Mouse (Mus musculus) limb, embryonic 12.5 days (tissue): Measurements from ENCODE around the gene Mark1. TPM values are rescaled to one million over a fixed set of nuclear protein-coding genes. Genes with fewer than 3 reads are reported as not detected.
A peak's percentile ranks its signal among the peaks of the same experiment; 100 is the strongest.

Experiments
- ATAC-seq: fragments of 200-750 bp; cut with Nextera tagmentation; 2 replicates; pipeline ENCODE4 v1.8.0; 2017; ENCODE audit warnings: low read depth, moderate TSS enrichment; ENCODE audit not compliant: insufficient number of reproducible peaks, insufficient read depth, low FRiP score, low TSS enrichment
- H3K27ac ChIP-seq: fragments of 300-500 bp; sonication (generic); 2 replicates; pipeline ENCODE4 v1.5.1; 2016; ENCODE audit warnings: mild to moderate bottlenecking, moderate library complexity
- H3K27me3 ChIP-seq: fragments of 300-500 bp; sonication (generic); 2 replicates; pipeline ENCODE4 v1.6.1; 2016; ENCODE audit warnings: mild to moderate bottlenecking, moderate library complexity
- H3K36me3 ChIP-seq: fragments of 300-500 bp; sonication (generic); 2 replicates; pipeline ENCODE4 v1.6.1; 2016; ENCODE audit warnings: mild to moderate bottlenecking, moderate library complexity
- H3K4me1 ChIP-seq: fragments of 300-500 bp; sonication (generic); replicated peaks from 2 replicates; pipeline ENCODE4 v1.6.1; 2016
- H3K4me2 ChIP-seq: fragments of 300-500 bp; sonication (generic); 2 replicates; pipeline ENCODE4 v1.6.1; 2016; ENCODE audit warnings: mild to moderate bottlenecking, moderate library complexity
- H3K4me3 ChIP-seq: fragments of 300-500 bp; sonication (generic); replicated peaks from 2 replicates; pipeline ENCODE4 v1.5.1; 2016; ENCODE audit warnings: mild to moderate bottlenecking
- H3K9ac ChIP-seq: fragments of 300-500 bp; sonication (generic); replicated peaks from 2 replicates; pipeline ENCODE4 v1.6.1; 2016; ENCODE audit warnings: mild to moderate bottlenecking, moderate library complexity
- H3K9me3 ChIP-seq: fragments of 300-500 bp; sonication (generic); 2 replicates; pipeline ENCODE4 v1.6.1; 2016; ENCODE audit warnings: mild to moderate bottlenecking, moderate library complexity
- WGBS: fragments of 180-500 bp; shearing (Covaris S2); methylation state at CpG from one replicate; pipeline ENCODE4 v1.1.7; 2016; 5-methylcytosine and 5-hydroxymethylcytosine counted together
- polyA plus RNA-seq: library from polyadenylated mRNA; unstranded; fragments of >200 nt; fragmentation: Nextera tagmentation; extraction: Ambion mirVana; gene quantifications from 2 replicates; pipeline ENCODE4 v1.2.1, GENCODE M21; 2016

The Mark1 gene
- polyA plus RNA-seq, 1 experiment from 2014 or later, result 3.8 TPM

DNA sequence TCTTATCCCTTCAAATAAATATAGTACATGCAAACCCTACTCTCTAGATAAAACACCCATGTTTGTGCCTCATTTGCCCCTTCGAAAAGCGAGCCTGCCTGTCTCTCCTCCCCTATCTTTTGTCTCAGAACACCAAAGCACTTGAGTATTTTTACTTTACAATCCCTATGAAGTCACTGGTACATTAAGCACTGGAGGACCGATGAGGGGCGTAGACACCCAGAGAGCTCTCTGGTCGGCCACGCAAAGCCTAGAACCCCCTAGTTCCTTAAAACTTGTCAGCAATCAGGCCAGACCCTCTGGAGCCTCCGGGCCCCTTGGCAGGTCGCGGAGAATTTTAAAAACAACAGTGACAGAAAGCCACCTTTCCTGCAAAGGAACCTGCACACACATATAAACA lies 1.2 kb downstream of the Mark1 start:
- Histone ChIP-seq H3K27me3 (peaks cover 5% of the 10 kb centered on the region; the same call in 1 of the 2 replicates), H3K4me3 (peak overlapping the region; percentile 84), H3K4me2 (peak overlapping the region; percentile 81), H3K4me1 (peaks cover 14% of the 10 kb centered on the region), H3K9ac (peak overlapping the region; percentile 14; the same call in 1 of the 2 replicates), H3K36me3 (no peaks in the 10 kb centered on the region), H3K27ac (no peak overlapping the region), H3K9me3 (no peaks in the 10 kb centered on the region)
- ATAC-seq, result no peak
- WGBS, result 49% methylated on average over 9 of the region's 9 CpGs

DNA sequence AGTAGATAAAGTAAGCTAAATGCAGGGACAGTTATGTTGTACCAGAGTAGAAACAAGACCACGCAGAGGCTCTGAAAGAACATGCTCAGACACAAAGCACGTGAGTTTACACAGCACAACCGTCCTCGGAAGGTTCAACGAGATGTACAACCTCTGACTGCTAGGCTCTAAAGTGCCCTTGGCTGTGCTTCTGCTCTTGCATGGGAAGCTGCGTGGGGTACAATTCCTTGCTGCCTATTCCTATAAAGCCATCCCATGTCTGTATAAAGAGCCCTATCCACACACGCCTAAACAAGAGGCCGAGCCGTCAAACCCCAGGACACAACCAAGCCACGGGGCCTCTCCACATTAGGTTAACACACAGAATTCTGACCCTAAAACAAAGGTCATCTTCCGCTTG lies 1.9 kb downstream of the Mark1 start:
- Histone ChIP-seq H3K4me3 (no peak overlapping the region), H3K4me1 (peaks cover 14% of the 10 kb centered on the region), H3K36me3 (no peaks in the 10 kb centered on the region), H3K4me2 (peak overlapping the region; percentile 81), H3K27me3 (peaks cover 5% of the 10 kb centered on the region; the same call in 1 of the 2 replicates), H3K9me3 (no peaks in the 10 kb centered on the region), H3K27ac (no peak overlapping the region), H3K9ac (no peak overlapping the region)
- 61% methylated on average over 11 of the region's 11 CpGs for WGBS
- ATAC-seq, result no peak

DNA sequence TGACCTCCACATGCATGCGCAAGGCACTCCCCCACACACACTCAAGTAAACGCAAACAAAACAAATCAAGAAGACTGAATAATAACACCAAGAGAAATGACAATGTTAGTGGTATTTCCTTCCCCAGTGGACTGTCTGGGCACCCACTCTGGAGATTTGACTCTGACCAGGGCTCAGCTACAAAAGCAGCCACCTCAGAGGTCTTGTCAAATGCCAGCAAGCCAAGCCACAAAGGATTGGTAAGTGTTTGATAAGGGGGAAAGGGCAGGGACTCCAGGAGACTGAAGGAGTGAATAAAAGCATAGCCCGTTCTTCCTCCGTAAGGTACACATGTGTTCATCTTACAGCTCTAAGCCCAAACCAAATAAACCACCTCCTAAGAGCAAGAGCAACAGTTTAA lies 4.0 kb downstream of the Mark1 start:
- Histone ChIP-seq H3K9ac (no peak overlapping the region), H3K4me2 (no peak overlapping the region), H3K9me3 (no peaks in the 10 kb centered on the region), H3K27ac (no peak overlapping the region), H3K4me1 (peaks cover 14% of the 10 kb centered on the region), H3K27me3 (no peaks in the 10 kb centered on the region), H3K4me3 (no peak overlapping the region), H3K36me3 (no peaks in the 10 kb centered on the region)
- 82% methylated on average over 4 of the region's 4 CpGs for WGBS
- ATAC-seq, result no peak

GRCm38 (mm10) chr1:184991191-184991590 lies 8.2 kb downstream of the Mark1 start:
- H3K27me3 ChIP-seq, result no peaks in the 10 kb centered on the region
- 91% methylated on average over 10 of the region's 10 CpGs for WGBS
- H3K9me3 ChIP-seq, result no peaks in the 10 kb centered on the region
- ATAC-seq, result no peak
- no peak overlapping the region for H3K9ac ChIP-seq
- H3K36me3 ChIP-seq, result no peaks in the 10 kb centered on the region
- peaks cover 6% of the 10 kb centered on the region for H3K4me1 ChIP-seq
- no peak overlapping the region for H3K4me3 ChIP-seq
- H3K4me2 ChIP-seq, result no peak overlapping the region
- no peak overlapping the region for H3K27ac ChIP-seq

DNA sequence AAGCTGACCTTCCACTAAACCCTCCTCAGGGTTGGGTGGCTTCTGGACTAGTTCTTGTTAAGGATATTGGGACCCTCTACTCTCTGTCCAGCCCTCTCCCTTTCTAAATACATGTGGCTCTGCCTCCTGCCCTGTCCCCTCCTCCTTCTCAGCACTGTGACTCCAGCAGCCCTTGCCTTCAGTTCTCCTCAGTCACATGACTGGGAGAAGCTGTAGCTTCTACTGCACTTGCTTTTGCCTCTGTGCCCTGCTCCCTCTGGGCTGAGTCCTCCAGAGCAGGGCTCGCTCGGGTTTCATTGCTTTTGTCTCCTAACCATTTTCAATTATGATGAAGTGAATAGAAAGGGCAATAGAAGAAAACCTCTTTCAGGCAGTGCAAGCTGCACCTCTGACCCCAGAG lies 12.6 kb downstream of the Mark1 start:
- ATAC-seq, result no peak
- Histone ChIP-seq H3K4me1 (peaks cover 10% of the 10 kb centered on the region), H3K36me3 (no peaks in the 10 kb centered on the region), H3K27ac (no peak overlapping the region), H3K27me3 (no peaks in the 10 kb centered on the region), H3K4me2 (no peak overlapping the region), H3K9me3 (no peaks in the 10 kb centered on the region), H3K9ac (no peak overlapping the region), H3K4me3 (no peak overlapping the region)
- 55% methylated on average over 2 of the region's 2 CpGs for WGBS

- ATAC-seq, result no peak
- WGBS, result 85% methylated on average over 2 of the region's 2 CpGs
- Histone ChIP-seq H3K4me3 (no peak overlapping the region), H3K9ac (no peak overlapping the region), H3K9me3 (no peaks in the 10 kb centered on the region), H3K27ac (no peak overlapping the region), H3K36me3 (no peaks in the 10 kb centered on the region; the same call in 1 of the 2 replicates), H3K4me2 (no peak overlapping the region), H3K4me1 (peaks cover 10% of the 10 kb centered on the region), H3K27me3 (no peaks in the 10 kb centered on the region)
These were observed 14.6 kb downstream of the Mark1 start for GRCm38 (mm10) chr1:184984723-184985122.

DNA sequence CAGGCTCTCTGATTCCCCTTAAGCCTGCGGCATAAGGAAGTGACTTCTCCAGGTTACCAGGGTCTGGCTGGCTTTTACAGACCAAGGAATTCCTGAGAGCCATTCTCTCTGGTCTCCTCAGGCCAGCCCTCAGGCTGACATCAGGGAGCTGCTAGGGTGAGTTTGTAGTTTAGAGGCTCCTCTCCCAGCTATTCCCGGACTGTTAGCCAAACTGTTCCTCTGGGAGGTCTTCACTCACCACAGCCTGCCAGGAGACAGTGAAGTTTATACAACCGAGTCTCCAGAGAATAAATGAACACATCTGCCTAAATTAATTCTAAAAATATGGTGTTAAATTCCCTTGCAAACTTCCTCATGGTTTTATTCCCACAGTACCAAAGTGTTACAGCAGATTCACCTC lies 15.6 kb downstream of the Mark1 start:
- Histone ChIP-seq H3K27me3 (no peaks in the 10 kb centered on the region), H3K4me3 (no peak overlapping the region), H3K9me3 (no peaks in the 10 kb centered on the region), H3K36me3 (no peaks in the 10 kb centered on the region; the same call in 1 of the 2 replicates), H3K4me1 (peaks cover 10% of the 10 kb centered on the region), H3K4me2 (no peak overlapping the region), H3K9ac (no peak overlapping the region), H3K27ac (no peak overlapping the region)
- no peak for ATAC-seq
- 51% methylated on average over 3 of the region's 3 CpGs for WGBS

- H3K4me3 ChIP-seq, result no peak overlapping the region
- no peaks in the 10 kb centered on the region for H3K36me3 ChIP-seq
- no peaks in the 10 kb centered on the region for H3K27me3 ChIP-seq
- H3K4me2 ChIP-seq, result no peak overlapping the region
- WGBS, result 81% methylated on average over 8 of the region's 8 CpGs
- no peaks in the 10 kb centered on the region for H3K4me1 ChIP-seq
- no peak for ATAC-seq
- no peaks in the 10 kb centered on the region for H3K9me3 ChIP-seq
- H3K9ac ChIP-seq, result no peak overlapping the region
- H3K27ac ChIP-seq, result no peak overlapping the region
These were observed 27.1 kb downstream of the Mark1 start for GRCm38 (mm10) chr1:184972214-184972776.

GRCm38 (mm10) chr1:184969374-184969773 lies 30.0 kb downstream of the Mark1 start:
- ATAC-seq, result no peak
- no peaks in the 10 kb centered on the region for H3K9me3 ChIP-seq
- H3K4me2 ChIP-seq, result no peak overlapping the region
- WGBS, result 87% methylated on average over 4 of the region's 4 CpGs
- H3K9ac ChIP-seq, result no peak overlapping the region
- no peaks in the 10 kb centered on the region for H3K27me3 ChIP-seq
- H3K4me1 ChIP-seq, result no peaks in the 10 kb centered on the region
- H3K36me3 ChIP-seq, result no peaks in the 10 kb centered on the region
- H3K4me3 ChIP-seq, result no peak overlapping the region
- H3K27ac ChIP-seq, result no peak overlapping the region

DNA sequence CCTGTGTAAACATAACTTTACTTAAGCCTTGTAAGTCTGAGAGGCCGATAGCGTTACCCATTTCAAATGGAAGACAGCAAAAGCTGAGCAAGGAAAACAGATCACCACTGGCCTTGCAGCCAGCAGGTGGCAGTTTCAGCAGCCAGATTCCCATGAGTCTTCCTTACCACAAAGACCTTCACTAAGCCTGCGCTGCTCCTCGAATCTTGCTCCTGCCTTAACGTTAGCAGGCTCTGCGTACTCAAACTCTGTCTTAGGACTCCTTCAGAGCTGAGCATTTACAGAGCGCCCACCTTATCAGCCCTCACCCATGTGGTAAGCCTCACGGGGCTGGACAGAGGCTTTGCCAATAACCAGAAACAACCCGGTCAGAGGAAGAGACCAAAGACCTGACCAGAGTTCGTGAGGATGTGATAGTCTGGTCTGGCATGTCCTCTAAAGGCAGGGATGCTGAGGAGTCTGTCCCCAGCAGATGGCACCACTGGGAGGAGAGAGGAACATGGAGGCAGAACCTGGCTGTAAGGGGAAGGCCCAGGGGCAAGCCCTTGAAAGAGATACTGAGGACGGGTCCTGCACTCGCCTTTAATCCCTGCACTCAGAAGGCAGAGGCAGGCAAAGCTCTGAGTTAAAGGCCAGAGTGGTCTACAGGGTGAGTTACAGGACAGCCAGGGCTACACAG lies 33.5 kb downstream of the Mark1 start:
- no peak overlapping the region for H3K4me3 ChIP-seq
- no peaks in the 10 kb centered on the region for H3K4me1 ChIP-seq
- H3K9ac ChIP-seq, result no peak overlapping the region
- ATAC-seq, result no peak
- H3K36me3 ChIP-seq, result peaks cover 3% of the 10 kb centered on the region; the same call in 1 of the 2 replicates
- H3K27me3 ChIP-seq, result no peaks in the 10 kb centered on the region
- no peak overlapping the region for H3K27ac ChIP-seq
- 63% methylated on average over 12 of the region's 12 CpGs for WGBS
- no peak overlapping the region for H3K4me2 ChIP-seq
- H3K9me3 ChIP-seq, result peaks cover 9% of the 10 kb centered on the region; the same call in 1 of the 2 replicates

DNA sequence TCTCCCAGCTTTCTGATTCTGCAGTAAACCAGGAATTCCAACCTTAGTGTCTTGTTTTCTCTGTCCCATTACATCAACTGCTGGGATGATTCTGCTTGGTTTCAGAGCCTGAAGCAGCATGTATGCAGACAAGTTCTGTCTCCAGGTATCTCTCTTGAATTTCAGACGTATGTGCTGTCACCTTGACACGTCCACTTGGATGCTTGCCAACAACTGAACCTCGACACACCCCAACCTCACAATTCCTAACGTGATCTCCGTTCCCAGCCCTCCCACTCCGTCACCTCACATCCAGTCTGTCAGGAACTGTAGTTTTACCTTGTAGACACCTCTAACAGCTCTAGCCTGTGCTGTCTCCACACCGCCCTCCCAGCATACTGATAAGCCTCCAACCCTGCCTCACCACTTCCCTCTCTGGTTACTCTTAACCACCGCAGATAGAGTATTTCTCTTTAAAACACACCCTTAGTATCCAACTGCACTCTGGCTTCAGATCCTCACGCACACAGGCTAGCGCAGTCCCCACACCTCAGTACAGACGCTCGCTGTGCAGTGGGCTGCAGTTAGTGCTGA lies 36.2 kb downstream of the Mark1 start:
- Histone ChIP-seq H3K4me2 (no peak overlapping the region), H3K4me3 (no peak overlapping the region), H3K9me3 (peaks cover 11% of the 10 kb centered on the region; the same call in 1 of the 2 replicates), H3K27me3 (no peaks in the 10 kb centered on the region), H3K36me3 (peaks cover 3% of the 10 kb centered on the region; the same call in 1 of the 2 replicates), H3K4me1 (no peaks in the 10 kb centered on the region), H3K9ac (no peak overlapping the region), H3K27ac (no peak overlapping the region)
- no peak for ATAC-seq
- WGBS, result 80% methylated on average over 12 of the region's 12 CpGs
